Mouse (Mus musculus): ENCODE data around the gene Ficd. TPM values are rescaled to one million over a fixed set of nuclear protein-coding genes. Genes with fewer than 3 reads are reported as not detected.

Ficd gene
- total RNA-seq, 2 experiments from 2014 or later, result 2.8 to 3.9 TPM

Other genes with a start within 250 kb of the Ficd start
- gene Wscd2, start 245.5 kb upstream of the Ficd start, total RNA-seq (2015), result 0.16 TPM in 1 of 2 replicates, not detected in the other
- 0.18 TPM in 1 of 2 replicates, not detected in the other for gene Wscd2, start 245.5 kb upstream of the Ficd start, total RNA-seq (2017)
- 1.9 and 2.1 TPM in 2 replicates for gene Cmklr1, start 85.4 kb upstream of the Ficd start, total RNA-seq (2015)
- gene Cmklr1, start 85.4 kb upstream of the Ficd start, total RNA-seq (2017), result 0.41 and 2.2 TPM in 2 replicates
- not detected in 2 replicates for gene 1700069L16Rik, start 11.0 kb upstream of the Ficd start, total RNA-seq (2015)
- not detected in 2 replicates for gene 1700069L16Rik, start 11.0 kb upstream of the Ficd start, total RNA-seq (2017)
- gene Sart3, start 36.7 kb downstream of the Ficd start, total RNA-seq (2015), result 9.9 and 11.9 TPM in 2 replicates
- gene Sart3, start 36.7 kb downstream of the Ficd start, total RNA-seq (2017), result 26.1 and 28.3 TPM in 2 replicates
- 107 and 114 TPM in 2 replicates for gene Iscu, start 36.9 kb downstream of the Ficd start, total RNA-seq (2015)
- 80.8 and 95.5 TPM in 2 replicates for gene Iscu, start 36.9 kb downstream of the Ficd start, total RNA-seq (2017)
- 1.9 and 2.8 TPM in 2 replicates for gene Tmem119, start 64.7 kb downstream of the Ficd start, total RNA-seq (2015)
- 2.3 and 3.2 TPM in 2 replicates for gene Tmem119, start 64.7 kb downstream of the Ficd start, total RNA-seq (2017)
- gene Selplg, start 96.8 kb downstream of the Ficd start, total RNA-seq (2015), result 718 and 733 TPM in 2 replicates
- gene Selplg, start 96.8 kb downstream of the Ficd start, total RNA-seq (2017), result 291 and 312 TPM in 2 replicates
- 93.2 and 103 TPM in 2 replicates for gene Coro1c, start 173.0 kb downstream of the Ficd start, total RNA-seq (2015)
- gene Coro1c, start 173.0 kb downstream of the Ficd start, total RNA-seq (2017), result 141 and 145 TPM in 2 replicates

Data from megakaryocyte, adult 5-6 weeks (primary cell).